Mouse (Mus musculus): ENCODE data around the gene Cenpo.

Gene Cenpo

DNA sequence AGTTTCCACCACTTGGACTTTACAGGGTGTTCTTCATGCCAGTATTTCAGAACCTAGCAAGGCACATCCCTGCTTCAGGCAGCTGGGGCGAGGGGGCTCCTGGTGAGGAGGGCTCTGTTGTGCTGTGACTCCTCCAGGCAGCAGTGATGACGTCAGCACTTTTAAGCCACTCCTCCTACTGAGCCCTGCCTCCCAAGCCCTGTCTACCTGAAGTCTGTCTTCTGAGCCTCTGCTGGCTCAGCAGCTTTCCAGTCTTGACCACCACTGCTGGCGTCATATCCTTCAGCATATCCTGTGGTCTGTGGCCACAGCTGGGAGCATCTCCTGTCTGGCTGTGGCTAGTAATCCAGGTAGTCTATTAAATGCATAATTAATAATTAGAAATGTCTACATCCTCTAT, 53.6 kb downstream of the Cenpo start:
- Histone ChIP-seq H3K36me3 (ENCODE audit: control insufficient read depth, insufficient read depth, low read length, poor library complexity, severe bottlenecking) (no peaks in the 10 kb centered on the region), H3K27me3 (ENCODE audit: control insufficient read depth, insufficient read depth, low read length, poor library complexity, severe bottlenecking) (no peaks in the 10 kb centered on the region)
- DNase-seq (ENCODE audit: low read depth, low spot score): no peak

DNA sequence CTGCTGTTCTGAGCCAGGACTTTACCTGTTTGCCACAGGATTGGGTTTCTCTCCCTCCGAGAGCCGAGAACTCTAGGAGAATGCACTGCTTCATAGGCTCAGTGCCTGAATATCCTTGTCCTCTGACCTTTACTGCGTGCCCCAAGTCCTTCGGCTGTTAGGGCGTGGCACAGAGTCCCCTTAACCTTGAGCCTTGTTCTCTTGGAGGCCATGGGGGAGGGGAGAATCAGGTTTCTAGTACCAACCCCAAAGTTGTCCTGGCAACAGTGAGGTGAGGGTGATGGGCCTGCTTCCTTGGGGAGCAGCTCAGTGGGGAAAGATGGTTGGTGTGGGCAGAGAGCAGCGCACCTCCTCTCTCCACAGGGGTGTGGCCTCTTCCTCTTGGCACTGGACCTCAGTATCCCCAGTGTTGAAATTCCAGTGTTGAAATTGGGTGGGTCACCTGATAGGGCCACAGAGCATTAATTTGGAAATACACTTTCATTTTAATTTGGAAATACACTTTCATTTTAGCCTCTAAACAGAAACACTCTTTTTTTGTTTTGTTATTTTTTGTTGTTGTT, 54.3 kb downstream of the Cenpo start:
- Histone ChIP-seq H3K36me3 (ENCODE audit: control insufficient read depth, insufficient read depth, low read length, poor library complexity, severe bottlenecking) (no peaks in the 10 kb centered on the region), H3K27me3 (ENCODE audit: control insufficient read depth, insufficient read depth, low read length, poor library complexity, severe bottlenecking) (no peaks in the 10 kb centered on the region)
- DNase-seq (ENCODE audit: low read depth, low spot score): no peak

DNA sequence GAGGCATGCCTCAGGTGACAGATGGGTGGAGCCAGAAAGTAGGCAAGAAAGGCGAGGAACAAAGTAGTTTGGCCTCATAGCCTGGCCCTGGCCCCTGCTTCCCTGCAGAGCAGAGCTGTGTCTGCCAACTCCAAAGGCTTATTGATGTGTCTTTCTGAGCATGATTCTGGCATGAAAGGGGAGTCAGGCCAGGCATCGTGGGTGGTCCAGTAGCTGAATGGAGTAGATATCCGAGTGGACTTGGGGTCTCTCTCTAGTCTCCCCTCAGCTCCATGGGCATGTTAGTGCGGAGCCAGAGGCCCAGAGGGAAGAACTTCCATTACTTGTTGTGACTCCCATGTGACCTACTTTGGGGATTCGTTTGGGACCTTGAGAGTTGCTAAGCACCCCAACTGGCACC, 55.3 kb downstream of the Cenpo start:
- DNase-seq (ENCODE audit: low read depth, low spot score): no peak
- H3K27me3 ChIP-seq (ENCODE audit: control insufficient read depth, insufficient read depth, low read length, poor library complexity, severe bottlenecking): no peaks in the 10 kb centered on the region

DNA sequence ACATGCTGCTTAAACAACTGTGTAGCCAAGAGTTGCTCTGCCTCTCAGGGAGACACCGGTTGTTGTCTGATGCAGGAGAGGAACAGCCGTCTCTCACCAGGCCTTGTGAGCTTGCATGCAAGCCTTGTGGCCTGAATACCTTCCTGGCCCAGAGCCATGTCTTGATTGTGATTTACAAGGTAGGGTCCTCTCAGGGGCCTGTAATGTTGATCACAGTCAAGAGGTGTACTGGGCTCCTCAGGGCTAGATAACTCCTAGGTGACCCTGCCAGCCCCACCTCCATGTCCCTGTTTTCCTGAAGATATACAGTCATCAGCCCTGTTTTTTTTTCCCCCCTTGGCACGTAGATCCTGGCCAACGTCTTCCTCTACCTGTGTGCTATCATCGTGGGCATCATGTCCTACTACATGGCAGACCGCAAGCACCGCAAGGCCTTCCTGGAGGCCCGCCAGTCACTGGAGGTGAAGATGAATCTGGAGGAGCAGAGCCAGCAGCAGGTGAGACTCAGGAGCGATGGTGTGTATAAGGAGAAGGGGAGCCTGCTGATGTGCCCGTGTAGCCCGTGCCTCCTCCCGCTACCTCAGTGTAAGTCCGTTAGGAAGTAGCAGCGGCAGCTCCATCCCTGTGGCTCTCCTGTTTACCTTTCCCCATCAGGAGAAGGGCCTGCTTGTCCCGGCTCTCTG, 60.8 kb downstream of the Cenpo start:
- DNase-seq (ENCODE audit: low read depth, low spot score): no peak
- H3K27me3 ChIP-seq (ENCODE audit: control insufficient read depth, insufficient read depth, low read length, poor library complexity, severe bottlenecking): no peaks in the 10 kb centered on the region
- no peaks in the 10 kb centered on the region for H3K36me3 ChIP-seq (ENCODE audit: control insufficient read depth, insufficient read depth, low read length, poor library complexity, severe bottlenecking)

More for the DNA sequence above, 55.3 kb downstream of the Cenpo start:
- no peaks in the 10 kb centered on the region for H3K36me3 ChIP-seq (ENCODE audit: control insufficient read depth, insufficient read depth, low read length, poor library complexity, severe bottlenecking)

DNA sequence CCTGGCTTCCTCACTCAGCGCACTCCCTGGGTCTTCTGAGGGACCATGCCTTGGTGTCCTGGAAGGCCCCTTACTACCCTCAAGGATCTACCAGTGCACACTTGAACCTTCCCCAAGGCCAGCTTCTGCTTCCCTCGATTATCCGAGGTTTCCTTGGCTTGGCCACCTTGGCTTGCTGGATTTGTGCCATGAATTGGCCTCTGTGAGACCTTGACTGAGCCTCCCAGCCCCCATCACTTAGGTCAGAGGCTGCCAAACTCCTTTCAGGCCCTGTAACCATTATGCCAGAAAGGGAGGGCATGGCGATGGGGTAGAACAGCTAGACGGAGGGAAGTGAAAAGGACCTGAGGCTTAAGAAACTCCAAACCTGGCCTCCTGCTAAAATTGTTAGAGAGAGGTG, 64.5 kb downstream of the Cenpo start:
- Histone ChIP-seq H3K27me3 (ENCODE audit: control insufficient read depth, insufficient read depth, low read length, poor library complexity, severe bottlenecking) (no peaks in the 10 kb centered on the region), H3K36me3 (ENCODE audit: control insufficient read depth, insufficient read depth, low read length, poor library complexity, severe bottlenecking) (no peaks in the 10 kb centered on the region)
- no peak for DNase-seq (ENCODE audit: low read depth, low spot score)

DNA sequence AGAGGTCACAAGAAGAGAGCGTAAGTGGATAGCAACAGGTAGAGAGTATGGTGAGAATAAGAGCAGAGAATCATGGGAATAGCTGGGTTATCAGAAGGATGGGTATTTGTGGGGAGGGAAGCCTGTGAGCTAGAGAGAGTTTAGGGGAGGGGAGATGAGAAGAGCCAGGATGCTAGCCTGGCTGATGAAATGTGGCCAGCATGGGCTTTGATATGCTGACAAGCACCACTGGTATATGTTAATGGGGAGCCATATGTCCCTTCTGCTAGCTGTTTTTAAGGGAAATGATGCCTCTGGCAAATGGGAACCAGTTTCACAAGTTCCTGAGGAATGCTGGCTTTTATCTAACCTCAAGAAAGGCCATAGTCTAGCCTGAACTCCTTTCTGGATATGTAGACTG, 65.0 kb downstream of the Cenpo start:
- DNase-seq (ENCODE audit: low read depth, low spot score): no peak
- Histone ChIP-seq H3K27me3 (ENCODE audit: control insufficient read depth, insufficient read depth, low read length, poor library complexity, severe bottlenecking) (no peaks in the 10 kb centered on the region), H3K36me3 (ENCODE audit: control insufficient read depth, insufficient read depth, low read length, poor library complexity, severe bottlenecking) (no peaks in the 10 kb centered on the region)

DNA sequence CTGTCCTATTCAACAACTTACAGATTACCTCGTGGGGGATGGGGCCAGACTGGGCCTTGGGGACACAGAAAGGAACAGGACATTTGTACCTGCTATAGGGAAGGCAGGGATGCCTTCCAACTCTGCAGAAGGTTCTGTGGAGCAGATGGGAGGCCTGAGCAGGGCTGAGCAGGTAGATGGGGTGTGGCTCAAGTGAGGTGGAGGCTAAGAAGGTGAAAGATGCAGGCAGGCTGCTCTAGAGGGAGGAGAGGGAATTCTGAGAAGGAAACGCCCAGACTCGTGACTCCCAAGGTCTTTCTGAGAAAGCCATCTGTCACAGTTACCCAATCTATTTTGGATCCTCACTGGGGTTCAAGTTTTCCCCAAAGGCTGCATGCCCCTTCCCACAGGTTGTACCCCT, 67.1 kb downstream of the Cenpo start:
- H3K27me3 ChIP-seq (ENCODE audit: control insufficient read depth, insufficient read depth, low read length, poor library complexity, severe bottlenecking): no peaks in the 10 kb centered on the region
- no peak for DNase-seq (ENCODE audit: low read depth, low spot score)

DNA sequence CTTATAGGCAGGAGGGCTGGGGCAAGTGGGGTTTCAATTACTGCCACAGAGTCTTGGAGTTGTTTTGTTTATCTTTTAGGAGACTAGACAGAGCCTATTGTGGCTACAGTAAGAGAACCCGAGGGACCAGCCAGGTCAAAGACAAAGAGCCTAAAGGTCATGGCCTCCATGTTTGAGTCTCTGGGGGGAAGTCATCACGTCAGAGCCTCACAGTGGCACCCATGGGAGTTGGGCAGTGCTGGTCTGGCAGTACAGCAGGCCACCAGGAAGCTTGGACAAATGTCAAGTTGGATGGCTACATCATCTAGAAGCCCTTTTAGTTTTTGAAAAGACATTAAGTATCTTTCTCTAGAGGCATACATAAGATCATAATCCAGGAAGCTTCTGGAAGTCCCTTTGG, 71.2 kb downstream of the Cenpo start:
- Histone ChIP-seq H3K27me3 (ENCODE audit: control insufficient read depth, insufficient read depth, low read length, poor library complexity, severe bottlenecking) (no peaks in the 10 kb centered on the region), H3K36me3 (ENCODE audit: control insufficient read depth, insufficient read depth, low read length, poor library complexity, severe bottlenecking) (no peaks in the 10 kb centered on the region)
- no peak for DNase-seq (ENCODE audit: low read depth, low spot score)

More for the DNA sequence above, 67.1 kb downstream of the Cenpo start:
- H3K36me3 ChIP-seq (ENCODE audit: control insufficient read depth, insufficient read depth, low read length, poor library complexity, severe bottlenecking): no peaks in the 10 kb centered on the region

DNA sequence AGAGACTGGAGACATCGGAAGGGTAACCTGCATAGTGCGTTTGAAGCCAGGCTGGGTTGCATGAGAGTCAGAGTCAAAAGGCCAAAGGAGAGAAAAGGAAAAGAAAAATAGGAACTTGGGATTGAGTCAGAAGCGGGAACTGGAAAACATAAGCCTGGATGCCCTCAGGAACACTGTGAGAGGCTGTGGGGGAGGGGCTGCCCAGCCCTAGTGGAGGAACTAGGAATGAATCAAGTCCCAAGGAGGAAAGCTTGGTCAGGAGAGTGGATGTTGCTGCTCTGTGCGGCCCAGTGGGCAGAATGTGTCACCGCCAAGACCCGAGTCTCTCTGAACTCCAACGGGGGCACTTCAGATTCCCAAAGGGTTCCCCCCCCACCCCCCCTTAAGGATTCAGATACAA, 73.8 kb downstream of the Cenpo start:
- no peak for DNase-seq (ENCODE audit: low read depth, low spot score)

DNA sequence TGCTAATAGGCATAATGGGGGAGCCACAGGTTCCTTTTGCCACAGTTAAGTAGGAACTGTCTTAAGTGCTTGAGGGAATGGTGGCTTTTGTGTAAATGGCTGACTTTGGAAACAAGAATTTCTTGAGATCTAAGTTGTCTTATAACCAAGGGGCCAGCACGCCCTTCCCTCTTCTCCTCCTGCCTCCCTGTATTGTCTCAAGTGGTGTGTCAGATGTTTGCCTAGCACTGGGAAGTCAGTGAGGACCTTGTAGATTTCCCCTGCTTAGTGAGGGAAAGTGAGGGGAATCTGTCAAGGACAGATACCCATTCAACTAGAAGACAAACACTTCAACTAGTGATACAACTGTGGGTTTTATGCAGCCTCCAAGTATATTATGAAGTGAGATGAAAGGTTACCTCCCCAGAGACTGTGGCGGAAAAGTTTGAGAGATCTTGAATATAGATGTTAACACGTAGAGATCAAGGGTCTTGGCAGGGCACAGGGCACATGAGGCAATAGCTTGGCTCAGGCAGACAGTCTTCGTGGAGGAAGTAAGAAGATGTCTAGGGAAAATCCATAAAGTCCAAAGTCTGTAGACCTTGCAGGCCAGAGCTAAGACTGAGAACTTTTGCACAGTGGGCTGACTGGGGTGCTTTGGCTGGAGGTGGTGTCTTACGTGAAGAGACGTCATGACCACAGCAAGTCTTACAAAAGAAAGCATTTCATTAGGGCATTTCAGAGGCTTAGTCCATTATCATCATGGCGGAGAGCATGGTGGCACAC, 75.0 kb downstream of the Cenpo start:
- no peaks in the 10 kb centered on the region for H3K36me3 ChIP-seq (ENCODE audit: control insufficient read depth, insufficient read depth, low read length, poor library complexity, severe bottlenecking)
- no peak for DNase-seq (ENCODE audit: low read depth, low spot score)
- no peaks in the 10 kb centered on the region for H3K27me3 ChIP-seq (ENCODE audit: control insufficient read depth, insufficient read depth, low read length, poor library complexity, severe bottlenecking)

More for the DNA sequence above, 73.8 kb downstream of the Cenpo start:
- H3K27me3 ChIP-seq (ENCODE audit: control insufficient read depth, insufficient read depth, low read length, poor library complexity, severe bottlenecking): no peaks in the 10 kb centered on the region
- no peaks in the 10 kb centered on the region for H3K36me3 ChIP-seq (ENCODE audit: control insufficient read depth, insufficient read depth, low read length, poor library complexity, severe bottlenecking)

DNA sequence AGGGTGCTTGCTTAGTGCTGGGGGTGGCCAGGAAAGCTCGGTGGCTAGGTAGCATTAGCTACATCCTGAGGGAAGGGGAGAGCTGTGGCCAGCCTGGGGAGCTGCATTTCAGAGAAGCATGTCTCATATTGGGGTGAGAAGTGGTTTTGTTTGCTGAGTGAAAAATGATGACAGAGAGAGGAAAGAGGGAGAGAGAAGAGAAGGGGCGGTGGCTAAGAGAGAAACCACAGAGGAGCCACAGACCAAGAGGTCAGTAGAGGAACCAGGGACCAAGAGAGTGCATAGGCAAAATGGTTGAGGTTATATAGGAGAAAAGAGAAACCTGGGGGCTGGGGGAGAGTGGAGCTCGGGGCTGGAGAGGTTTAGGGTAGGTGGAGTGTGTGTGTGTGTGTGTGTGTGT, 75.9 kb downstream of the Cenpo start:
- Histone ChIP-seq H3K27me3 (ENCODE audit: control insufficient read depth, insufficient read depth, low read length, poor library complexity, severe bottlenecking) (no peaks in the 10 kb centered on the region), H3K36me3 (ENCODE audit: control insufficient read depth, insufficient read depth, low read length, poor library complexity, severe bottlenecking) (no peaks in the 10 kb centered on the region)
- no peak for DNase-seq (ENCODE audit: low read depth, low spot score)

DNA sequence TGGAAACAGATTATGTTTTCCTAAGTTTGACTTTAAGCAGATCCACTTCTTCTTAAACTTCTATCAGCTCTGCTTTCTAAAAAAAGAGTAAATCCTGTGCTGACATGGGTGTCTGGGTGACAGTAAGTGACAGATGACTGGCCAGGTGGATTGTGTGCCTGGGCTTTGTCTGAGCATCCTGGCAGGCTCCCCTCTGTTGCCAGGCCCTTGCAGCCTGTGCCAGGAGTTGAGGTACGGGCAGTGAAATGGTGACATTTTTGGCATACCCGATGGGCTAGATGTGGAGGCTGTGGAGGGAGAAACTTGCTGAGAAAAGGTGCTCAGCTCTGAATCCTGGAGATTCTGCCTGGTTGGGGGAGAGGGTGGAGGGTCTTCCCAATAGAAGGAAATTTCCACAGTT, 76.6 kb downstream of the Cenpo start:
- no peaks in the 10 kb centered on the region for H3K27me3 ChIP-seq (ENCODE audit: control insufficient read depth, insufficient read depth, low read length, poor library complexity, severe bottlenecking)
- no peaks in the 10 kb centered on the region for H3K36me3 ChIP-seq (ENCODE audit: control insufficient read depth, insufficient read depth, low read length, poor library complexity, severe bottlenecking)
- no peak for DNase-seq (ENCODE audit: low read depth, low spot score)

DNA sequence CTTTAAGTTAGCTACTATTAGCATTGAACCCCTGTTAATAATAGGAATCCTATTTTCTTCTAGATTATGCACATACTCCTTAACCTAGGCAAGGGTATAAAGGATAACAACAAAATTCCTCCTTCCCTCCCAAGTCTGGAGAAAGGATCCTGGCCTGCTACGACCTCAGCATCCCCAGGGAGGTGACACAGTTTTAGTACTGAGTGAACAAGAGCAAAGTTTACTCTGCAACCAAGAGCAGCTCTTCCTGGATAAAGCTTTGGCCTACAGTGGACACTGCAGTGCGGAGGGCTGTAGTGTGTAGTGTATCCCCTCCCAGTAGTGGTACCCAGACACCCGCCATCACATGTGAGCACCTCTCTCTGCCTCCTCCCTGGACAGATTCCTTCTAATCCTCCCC, 82.1 kb downstream of the Cenpo start:
- no peaks in the 10 kb centered on the region for H3K36me3 ChIP-seq (ENCODE audit: control insufficient read depth, insufficient read depth, low read length, poor library complexity, severe bottlenecking)
- DNase-seq (ENCODE audit: low read depth, low spot score): no peak

DNA sequence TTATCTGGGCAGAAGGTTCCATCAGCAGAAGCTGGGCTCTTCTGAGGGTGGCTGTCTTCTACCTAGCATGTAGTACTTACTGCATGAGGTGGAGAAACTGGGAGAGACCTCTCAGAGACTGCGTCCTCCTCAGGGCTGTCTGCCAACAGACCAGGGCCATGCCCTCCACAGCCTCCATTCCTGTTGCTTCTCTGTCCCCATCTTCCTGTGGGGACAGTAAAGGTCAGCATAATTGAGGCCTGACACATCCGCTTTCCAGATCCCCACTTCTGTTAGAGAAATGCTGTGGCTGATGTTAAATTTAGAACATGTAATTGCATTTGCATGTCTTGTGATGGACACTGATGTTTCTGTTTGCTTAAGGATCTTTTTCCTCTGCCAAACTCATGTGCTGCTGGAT, 83.2 kb downstream of the Cenpo start:
- no peaks in the 10 kb centered on the region for H3K27me3 ChIP-seq (ENCODE audit: control insufficient read depth, insufficient read depth, low read length, poor library complexity, severe bottlenecking)
- no peaks in the 10 kb centered on the region for H3K36me3 ChIP-seq (ENCODE audit: control insufficient read depth, insufficient read depth, low read length, poor library complexity, severe bottlenecking)
- no peak for DNase-seq (ENCODE audit: low read depth, low spot score)

More for the DNA sequence above, 82.1 kb downstream of the Cenpo start:
- no peaks in the 10 kb centered on the region for H3K27me3 ChIP-seq (ENCODE audit: control insufficient read depth, insufficient read depth, low read length, poor library complexity, severe bottlenecking)

Data from splenic B cell, adult 2 months (primary cell).